Mouse (Mus musculus) lung, postnatal 0 days (tissue): ENCODE measurements at regions not wholly inside any gene's neighbourhood (a gene's known extent, or its start where the extent isn't known, plus 50 kb on each side); places are given as distances from the start of the nearest gene placed in this dataset.
A peak's percentile ranks its signal among the peaks of the same experiment; 100 is the strongest.

Experiments
- ATAC-seq: fragments of 200-750 bp; cut with Nextera tagmentation; 2 replicates; pipeline ENCODE4 v1.8.0; 2017; ENCODE audit warnings: moderate library complexity
- DNase-seq: peaks from one replicate; pipeline ENCODE4 v3.0.0-alpha.2; 2016; ENCODE audit warnings: low spot score
- H3K27ac ChIP-seq: fragments of 300-500 bp; sonication (generic); 2 replicates; pipeline ENCODE4 v1.5.1; 2014; ENCODE audit warnings: antibody characterized with exemption, mild to moderate bottlenecking, low read length, mixed read lengths
- H3K27me3 ChIP-seq: fragments of 300-500 bp; sonication (generic); replicated peaks from 2 replicates; pipeline ENCODE4 v1.6.1; 2014; ENCODE audit warnings: low read length, mixed read lengths; ENCODE audit not compliant: insufficient read depth
- H3K36me3 ChIP-seq: fragments of 300-500 bp; sonication (generic); 2 replicates; pipeline ENCODE4 v1.6.1; 2014; ENCODE audit warnings: low read length, mixed read lengths; ENCODE audit not compliant: insufficient read depth
- H3K4me1 ChIP-seq: fragments of 300-500 bp; sonication (generic); 2 replicates; pipeline ENCODE4 v1.6.1; 2014; ENCODE audit warnings: antibody characterized with exemption, low read depth, low read length, mixed read lengths; ENCODE audit not compliant: insufficient read depth
- H3K4me2 ChIP-seq: fragments of 300-500 bp; sonication (generic); replicated peaks from 2 replicates; pipeline ENCODE4 v1.6.1; 2014; ENCODE audit warnings: low read depth, mild to moderate bottlenecking, low read length, moderate library complexity, mixed read lengths
- H3K4me3 ChIP-seq: fragments of 300-500 bp; sonication (generic); 2 replicates; pipeline ENCODE4 v1.5.1; 2014; ENCODE audit warnings: low read depth, low read length
- H3K9ac ChIP-seq: fragments of 300-500 bp; sonication (generic); replicated peaks from 2 replicates; pipeline ENCODE4 v1.6.1; 2014; ENCODE audit warnings: low read depth, mild to moderate bottlenecking
- H3K9me3 ChIP-seq: fragments of 300-500 bp; sonication (generic); 2 replicates; pipeline ENCODE4 v1.6.1; 2016; ENCODE audit warnings: low read length, mixed read lengths
- CTCF ChIP-seq: IDR thresholded peaks from 2 replicates; pipeline ENCODE4 v1.5.1; 2016; ENCODE audit warnings: antibody characterized with exemption, mild to moderate bottlenecking
- EP300 ChIP-seq: IDR thresholded peaks from 2 replicates; pipeline ENCODE4 v1.6.1; 2016; ENCODE audit warnings: antibody characterized with exemption, mild to moderate bottlenecking, control low read depth
- WGBS: fragments of 180-500 bp; shearing (Covaris S2); extraction: QIAGEN DNeasy Blood & Tissue Kit; methylation state at CpG from one replicate; pipeline ENCODE4 v1.1.7; 2014; 5-methylcytosine and 5-hydroxymethylcytosine counted together

DNA sequence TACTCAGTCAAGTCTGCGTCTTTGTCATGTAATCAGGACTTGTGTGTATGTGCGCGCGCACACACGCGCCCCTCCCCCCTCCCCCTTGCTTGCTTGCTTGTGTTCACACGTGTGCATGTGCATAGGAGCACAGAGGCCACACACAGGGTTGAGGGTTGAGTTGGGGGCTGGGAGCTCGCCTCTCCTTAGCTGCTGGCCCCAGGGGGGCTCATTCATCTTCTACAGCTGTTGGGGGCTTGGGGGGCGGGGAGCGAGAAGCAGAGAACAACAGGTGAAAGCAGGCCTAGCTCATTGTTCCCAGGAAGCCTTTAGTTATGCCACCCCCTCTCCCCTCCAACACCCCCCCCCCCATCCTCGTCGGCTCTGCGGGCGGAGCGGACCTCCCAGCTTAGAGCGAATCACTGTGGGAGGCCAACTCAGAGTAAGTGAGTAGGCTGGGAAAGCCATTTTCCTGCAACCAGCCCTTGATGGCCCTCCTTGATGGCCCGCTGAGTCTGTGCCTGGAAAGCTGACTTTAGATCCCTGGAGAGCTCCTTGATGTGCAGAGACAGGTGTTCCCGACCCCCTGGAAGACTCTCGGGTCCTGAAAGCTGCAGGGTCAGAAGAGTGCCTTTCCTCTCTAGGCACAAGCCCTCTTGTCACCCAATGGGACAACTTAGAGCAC, 78.8 kb downstream of the Asb13 start:
- 37% methylated on average over 19 of the region's 19 CpGs for WGBS
- no peak overlapping the region for H3K4me3 ChIP-seq
- TF ChIP-seq EP300: no peak
- no peak for TF ChIP-seq CTCF
- no peaks in the 10 kb centered on the region; the same call in 1 of the 2 replicates for H3K4me1 ChIP-seq
- H3K9ac ChIP-seq: no peak overlapping the region
- ATAC-seq (no peak), DNase-seq (no peak)
- no peaks in the 10 kb centered on the region for H3K36me3 ChIP-seq
- H3K27me3 ChIP-seq: no peaks in the 10 kb centered on the region
- no peak overlapping the region for H3K4me2 ChIP-seq
- H3K9me3 ChIP-seq: no peaks in the 10 kb centered on the region
- no peak overlapping the region for H3K27ac ChIP-seq

DNA sequence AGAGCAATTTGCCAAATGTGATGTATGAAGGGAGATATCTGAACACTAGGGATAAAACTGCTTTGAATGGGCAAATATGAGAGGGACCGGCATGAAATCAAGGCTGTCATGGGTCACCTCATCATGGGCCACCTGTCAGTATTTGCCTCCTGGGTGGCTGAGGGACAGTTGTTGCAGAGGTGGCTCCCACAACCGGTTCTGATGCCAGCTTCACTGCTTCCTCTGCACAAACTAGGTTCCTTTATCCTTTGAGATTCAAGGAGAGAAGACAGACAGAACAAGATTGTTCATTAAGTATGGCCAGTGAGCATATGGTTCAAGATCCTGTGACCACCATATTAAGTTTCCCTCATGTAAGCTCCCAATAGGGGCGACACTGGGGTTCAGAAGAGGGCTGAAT, 78.3 kb downstream of the Asb13 start:
- 35% methylated on average over 3 of the region's 3 CpGs for WGBS
- Histone ChIP-seq H3K9me3 (no peaks in the 10 kb centered on the region), H3K4me2 (no peak overlapping the region), H3K4me1 (no peaks in the 10 kb centered on the region; the same call in 1 of the 2 replicates), H3K36me3 (no peaks in the 10 kb centered on the region), H3K9ac (no peak overlapping the region), H3K27ac (no peak overlapping the region), H3K27me3 (no peaks in the 10 kb centered on the region), H3K4me3 (no peak overlapping the region)
- no peak for DNase-seq
- TF ChIP-seq EP300 (no peak), CTCF (no peak)
- no peak for ATAC-seq

DNA sequence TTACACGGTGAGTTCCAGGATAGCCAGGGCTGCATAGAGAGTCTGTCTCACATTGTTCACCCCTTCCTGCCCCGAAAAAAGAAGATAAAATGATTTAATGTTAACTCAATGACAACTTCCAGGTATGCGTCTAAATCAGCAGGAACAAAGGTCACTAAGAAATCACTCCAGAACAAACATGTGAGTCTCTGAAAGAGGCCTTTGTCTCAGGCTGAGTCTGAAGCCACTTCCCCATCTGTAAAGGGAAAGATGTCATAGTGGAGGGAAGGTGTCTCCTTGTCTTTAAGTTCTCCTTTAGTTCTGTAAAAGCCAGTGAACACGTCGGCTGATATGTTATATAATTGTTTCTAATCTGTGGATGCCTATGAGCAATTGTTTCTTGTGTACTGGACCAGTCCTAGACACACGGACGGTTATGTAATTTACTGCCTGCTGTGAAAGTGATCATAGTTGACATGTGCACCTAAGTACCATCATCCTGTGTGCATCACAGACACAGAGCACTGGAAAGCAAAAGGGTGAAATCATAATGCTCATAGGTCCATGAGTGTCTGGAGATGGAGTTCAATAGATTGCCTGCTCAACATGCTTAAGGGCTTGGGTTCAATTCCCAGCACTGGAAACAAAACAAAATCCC, 76.3 kb downstream of the Asb13 start:
- H3K9ac ChIP-seq: no peak overlapping the region
- 57% methylated on average over 7 of the region's 7 CpGs for WGBS
- no peak overlapping the region for H3K4me2 ChIP-seq
- no peaks in the 10 kb centered on the region for H3K9me3 ChIP-seq
- H3K36me3 ChIP-seq: no peaks in the 10 kb centered on the region
- ATAC-seq (no peak), DNase-seq (no peak)
- H3K4me1 ChIP-seq: no peaks in the 10 kb centered on the region; the same call in 1 of the 2 replicates
- no peak overlapping the region for H3K4me3 ChIP-seq
- H3K27me3 ChIP-seq: no peaks in the 10 kb centered on the region
- TF ChIP-seq CTCF (no peak), EP300 (no peak)
- no peak overlapping the region for H3K27ac ChIP-seq

DNA sequence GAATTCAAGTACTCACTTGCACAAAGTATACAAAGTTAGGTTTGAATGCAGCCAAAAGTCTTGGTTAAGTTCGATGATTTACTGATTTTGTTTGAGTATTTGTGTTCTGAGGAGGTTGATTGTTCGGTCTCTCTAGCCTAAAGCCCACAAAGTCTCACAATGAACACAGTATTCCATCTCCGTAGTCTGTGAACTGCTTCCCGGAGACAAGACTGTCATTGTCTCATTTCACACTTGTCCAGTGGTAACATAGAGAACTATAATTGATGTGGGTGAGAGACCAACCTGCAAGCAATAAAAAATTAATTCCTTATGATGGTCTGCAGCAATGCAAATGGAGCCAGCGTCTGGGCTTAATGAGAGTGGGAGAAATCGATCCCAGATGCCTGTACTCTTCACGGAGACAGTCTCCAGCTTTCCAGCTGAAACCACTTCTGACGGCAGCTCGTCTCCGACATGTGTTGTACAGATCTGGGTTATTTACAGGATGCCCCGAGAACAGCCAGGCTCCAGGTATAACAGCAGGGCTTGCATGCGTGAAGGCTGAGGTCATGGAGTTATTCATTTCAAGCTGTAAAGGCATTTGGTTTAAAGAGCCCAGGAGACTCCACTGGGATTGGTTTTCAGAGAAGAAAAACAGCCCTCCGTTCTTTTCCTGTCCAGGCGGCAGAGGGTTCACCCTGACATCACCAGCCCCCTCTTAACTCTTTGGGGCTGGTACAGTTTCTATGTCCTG, 75.2 kb downstream of the Asb13 start:
- H3K4me1 ChIP-seq: no peaks in the 10 kb centered on the region; the same call in 1 of the 2 replicates
- H3K9ac ChIP-seq: no peak overlapping the region
- DNase-seq (peak; percentile 14), ATAC-seq (peak; percentile 37)
- H3K27ac ChIP-seq: no peak overlapping the region
- 20% methylated on average over 14 of the region's 14 CpGs for WGBS
- H3K9me3 ChIP-seq: no peaks in the 10 kb centered on the region
- H3K4me2 ChIP-seq: no peak overlapping the region; the same call in 1 of the 2 replicates
- H3K27me3 ChIP-seq: no peaks in the 10 kb centered on the region
- H3K36me3 ChIP-seq: no peaks in the 10 kb centered on the region
- H3K4me3 ChIP-seq: 0 out of 2 replicates have a peak overlapping the region, but pooled peaks have one; percentile 4
- TF ChIP-seq CTCF (no peak), EP300 (no peak)
